Mouse (Mus musculus): Measurements from ENCODE around the gene Nefh.

DNA sequence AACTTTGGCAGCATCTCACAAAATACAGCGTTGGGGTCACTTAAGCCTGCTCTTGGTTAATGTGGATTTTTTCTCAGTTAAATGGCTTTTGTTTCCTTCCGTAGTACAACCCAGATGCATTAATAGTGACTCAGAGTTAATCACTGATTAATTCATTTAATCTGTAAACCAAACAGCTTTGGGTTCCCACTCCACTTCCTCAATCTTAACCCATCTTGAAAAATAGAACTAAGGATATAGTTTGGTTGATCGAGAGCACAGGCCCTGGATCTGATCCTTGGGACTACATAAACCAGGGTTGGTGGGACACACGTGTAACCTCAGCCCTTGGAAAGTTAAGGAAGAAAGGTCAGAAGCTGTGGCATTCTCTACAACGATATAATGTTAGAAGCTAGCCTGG is 11.6 kb downstream of the Nefh start:
- TF ChIP-seq CTCF (IDR thresholded peaks at IDR 0.05; ENCODE audit: low read depth, low read length) (no peak), POLR2A (IDR thresholded peaks at IDR 0.05; ENCODE audit: borderline replicate concordance, low read depth, low read length) (no peak)

Measured in bone marrow macrophage, adult 2 months (primary cell).